Mouse (Mus musculus): ENCODE measurements at regions not wholly inside any gene's neighbourhood (a gene's known extent, or its start where the extent isn't known, plus 50 kb on each side); places are given as distances from the start of the nearest gene placed in this dataset.

DNA sequence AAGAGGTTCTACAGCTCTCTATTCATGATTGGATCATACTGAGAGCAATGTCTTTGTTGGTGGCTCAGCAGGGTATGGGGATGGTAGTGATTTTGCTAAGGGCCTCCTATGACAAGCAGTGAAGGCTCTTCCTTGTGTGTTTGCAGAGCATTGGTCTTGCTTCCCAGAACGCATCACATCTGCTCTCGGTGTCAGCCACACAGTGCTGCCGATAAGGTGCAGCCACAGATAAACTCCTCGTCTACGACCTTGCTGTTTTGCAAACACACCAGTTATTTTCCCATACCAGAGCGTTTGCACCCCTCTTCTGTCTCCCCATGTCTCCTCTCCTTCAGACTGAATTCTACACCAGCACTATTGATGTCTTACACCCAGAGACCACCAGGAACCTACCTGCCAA is 68.4 kb upstream of the Thpo start:
- DNase-seq (ENCODE audit: low read depth) = no peak

DNA sequence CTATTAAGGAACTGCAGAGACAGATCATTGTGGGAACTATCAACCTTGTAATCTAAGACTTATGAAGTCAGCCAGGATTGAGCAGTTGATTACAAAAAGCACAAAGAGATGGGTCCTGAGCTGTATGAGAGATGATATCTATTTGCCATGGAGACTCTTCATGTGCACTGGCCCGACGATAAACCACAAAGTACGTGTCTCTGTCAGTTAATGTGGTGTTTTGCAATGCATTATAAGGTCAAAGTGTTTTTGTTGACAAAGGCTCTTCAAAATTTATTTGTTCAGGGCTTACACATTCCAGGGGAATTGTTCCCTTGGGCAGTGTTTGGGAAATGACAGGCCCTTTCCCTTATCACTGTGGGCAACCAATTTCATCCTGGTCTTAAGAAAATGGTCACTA is 65.7 kb upstream of the Thpo start:
- no peak for DNase-seq (ENCODE audit: low read depth)

DNA sequence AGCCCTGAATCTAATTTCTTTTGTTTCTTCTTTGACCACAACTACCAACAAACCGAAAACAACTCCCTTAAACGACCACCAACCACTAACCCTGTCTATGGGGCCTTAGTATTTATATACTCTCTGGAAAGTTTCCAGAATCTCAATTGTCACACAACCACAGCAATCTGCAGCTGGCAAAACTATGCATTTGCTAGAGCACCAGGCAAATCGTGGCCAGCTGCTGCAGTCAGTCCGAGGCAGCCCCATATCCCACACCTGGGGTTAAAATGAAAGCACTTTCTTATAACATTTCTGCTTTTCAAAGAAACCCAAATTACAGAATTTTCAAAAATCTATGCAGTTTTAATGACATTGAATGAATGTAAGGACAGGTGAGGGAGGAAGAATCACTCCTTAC is 63.8 kb upstream of the Thpo start:
- DNase-seq (ENCODE audit: low read depth) = no peak

DNA sequence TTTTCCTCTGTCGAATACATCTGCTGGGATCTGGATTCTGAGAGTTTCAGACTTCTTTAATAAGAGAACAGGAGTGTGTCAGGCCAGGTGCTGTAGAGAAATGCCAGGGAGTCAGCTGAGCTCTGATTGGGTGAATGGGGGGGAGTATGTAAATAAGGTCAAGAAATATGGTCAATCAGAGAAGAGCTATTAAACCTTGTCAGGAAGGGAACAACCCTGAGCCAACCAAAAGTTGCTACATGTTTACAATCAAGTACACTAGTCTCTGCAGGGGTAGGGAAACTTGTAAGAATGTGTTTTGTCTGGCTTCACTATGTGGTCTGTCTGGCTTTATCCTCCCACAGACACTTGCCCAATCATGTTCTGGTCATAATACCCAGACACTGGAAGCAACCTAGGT is 60.4 kb upstream of the Thpo start:
- peak; percentile 67 for DNase-seq (ENCODE audit: low read depth)
